Mouse (Mus musculus) kidney, adult 8-10 months (tissue): Measurements from ENCODE around the gene Trove2.
A peak's percentile ranks its signal among the peaks of the same experiment; 100 is the strongest.

Experiments used
- DNase-seq, 2 experiments: peaks; one replicate each; pipeline ENCODE4 v3.0.0; 2022

Gene Trove2

DNA sequence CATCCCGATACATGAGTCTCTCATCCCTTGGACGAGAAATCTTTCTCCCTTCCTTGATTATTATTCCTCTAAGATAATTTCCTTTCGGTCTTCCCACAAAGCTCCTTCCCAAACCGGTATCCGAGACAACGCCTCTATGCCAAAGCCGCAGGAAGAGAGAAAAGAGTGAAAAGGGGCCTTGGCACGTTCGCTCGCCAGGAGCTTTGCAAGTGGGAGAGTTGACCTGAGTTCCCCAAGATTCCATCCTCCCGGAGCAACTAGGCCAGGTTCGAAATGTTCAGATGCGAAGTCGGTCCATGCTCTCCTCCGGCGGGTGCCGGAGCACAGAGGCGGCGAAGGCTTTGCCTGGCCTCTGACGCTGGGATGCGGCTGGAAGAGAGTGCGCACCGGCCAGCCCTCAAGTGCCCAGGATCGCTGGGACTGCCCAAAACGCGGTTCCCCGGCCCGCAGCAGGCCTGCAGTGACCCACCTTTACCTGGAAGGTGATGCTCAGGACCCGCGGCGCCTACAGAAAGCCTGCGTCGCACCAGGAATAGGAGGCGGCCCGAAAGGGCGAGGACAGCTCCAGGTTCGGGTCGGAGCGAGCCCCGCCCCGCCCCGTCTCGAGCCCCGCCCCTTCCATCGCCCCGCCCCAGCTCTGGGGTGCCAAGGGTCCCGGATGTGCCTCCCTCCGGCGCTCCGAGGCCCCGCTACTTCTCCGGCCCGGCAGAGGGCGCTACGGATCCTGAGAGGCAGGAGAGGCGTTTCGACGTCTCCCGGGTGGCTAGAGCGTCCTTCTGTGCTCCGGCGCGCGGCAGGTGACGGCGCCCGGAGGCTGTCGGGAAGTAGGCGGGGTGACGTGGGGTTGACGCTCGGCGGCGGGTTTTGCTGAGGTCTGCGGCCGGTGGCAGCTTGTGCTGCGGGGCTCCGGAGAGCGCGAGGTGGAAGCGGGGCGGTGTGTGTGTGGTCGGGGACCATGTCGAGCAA lies at the start of gene Trove2, which contains the start of gene Uchl5:
Gene Trove2 (minus strand): TSS at position 623 of the 966 bp plus-strand sequence.
Gene Uchl5 (plus strand): TSS at position 827 of the 966 bp plus-strand sequence.
- DNase-seq = peak; percentile 97

DNA sequence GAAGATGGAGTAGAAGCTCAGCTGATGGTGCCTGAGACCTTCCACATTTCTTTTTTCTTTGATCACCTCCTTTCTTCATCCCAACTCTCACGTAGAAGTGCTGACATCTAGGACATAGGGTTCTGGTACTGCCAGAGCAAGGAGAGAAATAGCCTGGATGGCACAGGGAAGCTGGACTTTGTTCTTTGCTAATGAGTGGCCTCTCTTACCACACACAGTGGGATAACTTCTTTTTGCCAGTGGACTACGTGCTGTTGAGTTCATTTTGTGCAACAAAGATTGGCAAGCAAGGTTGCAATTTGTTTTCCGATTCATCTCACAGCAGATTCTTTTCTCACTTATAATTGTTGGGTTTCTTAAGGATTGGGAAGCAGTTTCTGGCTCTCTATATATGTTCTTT lies 45.8 kb upstream of the Trove2 start:
- no peak for DNase-seq

DNA sequence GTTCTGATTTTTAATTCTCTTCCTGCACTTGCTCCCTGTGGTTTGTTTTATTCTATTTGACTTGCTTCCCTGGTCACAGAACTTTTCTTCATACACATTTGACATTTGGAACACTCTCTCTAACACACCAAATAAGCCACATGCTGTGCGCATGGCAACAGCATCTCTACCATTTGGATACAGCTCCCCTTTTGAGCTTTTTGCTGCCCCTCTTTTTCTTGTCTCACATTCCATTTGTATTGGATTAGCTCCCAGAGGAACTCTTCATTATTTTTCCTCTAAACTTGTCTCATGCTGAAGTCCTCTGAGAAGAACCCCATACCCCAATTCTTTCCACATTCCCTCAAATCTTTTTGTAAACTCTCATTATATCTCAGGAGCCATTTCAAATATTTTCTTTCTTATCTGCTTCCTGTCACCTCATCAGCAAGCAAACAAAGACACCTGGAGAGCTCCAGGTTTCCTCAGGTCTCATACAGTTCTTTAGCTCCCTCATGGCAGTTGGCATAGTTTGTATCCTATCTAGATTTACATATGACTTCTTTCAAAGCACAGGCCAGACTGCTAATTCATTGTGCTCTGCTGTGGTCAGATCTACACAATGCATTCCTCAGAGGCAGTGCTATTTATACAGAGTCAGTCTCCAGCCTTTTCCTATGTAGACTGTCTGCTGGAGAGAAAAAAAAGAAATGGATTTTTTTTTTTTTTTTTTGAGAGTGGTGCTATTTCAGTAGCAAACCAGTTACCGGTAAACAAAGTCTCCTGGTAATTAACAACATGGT lies 43.4 kb upstream of the Trove2 start:
- no peak for DNase-seq

DNA sequence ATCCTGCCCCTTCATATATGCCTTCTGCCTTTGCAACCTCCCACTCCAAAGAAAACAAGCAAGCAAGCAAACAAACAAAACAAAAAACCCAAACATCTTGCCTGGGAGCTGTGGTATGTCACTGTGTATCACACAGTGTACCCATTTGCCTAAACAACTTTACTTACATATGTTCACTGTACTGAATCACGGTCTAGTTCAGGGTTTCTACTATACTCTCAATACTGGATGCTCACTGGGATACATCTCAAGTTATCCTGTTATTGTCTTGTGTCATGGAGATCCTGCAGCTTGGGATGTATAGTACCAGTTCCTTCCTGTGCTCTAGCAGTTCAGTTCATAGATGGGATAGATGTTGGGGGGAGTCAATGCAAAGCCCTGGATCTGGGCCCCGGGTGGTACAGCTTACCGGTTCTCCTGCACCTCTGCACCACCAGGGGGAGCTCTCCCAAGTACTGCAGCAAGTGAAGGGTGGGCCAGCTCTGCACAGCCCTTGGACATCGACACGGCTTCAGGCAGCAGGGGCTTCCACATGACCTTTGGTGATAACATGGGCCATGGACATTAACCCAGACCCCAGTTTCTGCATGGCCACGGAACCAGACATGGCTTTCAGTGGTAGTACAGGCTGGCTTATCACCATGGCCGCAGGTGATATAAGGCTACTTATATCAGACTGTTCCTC lies 37.0 kb upstream of the Trove2 start:
- peak; percentile 24 to 74 for DNase-seq

DNA sequence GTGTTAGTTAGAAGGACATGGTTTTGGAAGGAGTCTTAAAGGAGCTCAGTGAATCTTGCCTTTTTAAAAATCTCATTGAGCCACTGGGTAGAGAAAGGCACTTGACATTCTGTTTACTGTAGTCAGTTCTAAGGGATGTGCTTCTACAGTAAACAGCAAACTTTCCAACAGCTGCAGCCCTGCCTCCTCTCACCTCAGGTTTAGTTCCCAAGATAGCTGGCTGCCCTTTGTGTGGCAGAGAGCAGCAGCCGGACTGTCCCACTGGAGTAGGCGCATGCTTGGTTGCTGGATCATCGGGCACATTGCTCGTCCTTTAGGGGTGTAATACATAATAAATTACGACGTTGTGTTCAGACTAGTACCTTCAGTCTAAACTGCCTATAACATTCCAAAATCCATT lies 32.2 kb upstream of the Trove2 start:
- no peak for DNase-seq

DNA sequence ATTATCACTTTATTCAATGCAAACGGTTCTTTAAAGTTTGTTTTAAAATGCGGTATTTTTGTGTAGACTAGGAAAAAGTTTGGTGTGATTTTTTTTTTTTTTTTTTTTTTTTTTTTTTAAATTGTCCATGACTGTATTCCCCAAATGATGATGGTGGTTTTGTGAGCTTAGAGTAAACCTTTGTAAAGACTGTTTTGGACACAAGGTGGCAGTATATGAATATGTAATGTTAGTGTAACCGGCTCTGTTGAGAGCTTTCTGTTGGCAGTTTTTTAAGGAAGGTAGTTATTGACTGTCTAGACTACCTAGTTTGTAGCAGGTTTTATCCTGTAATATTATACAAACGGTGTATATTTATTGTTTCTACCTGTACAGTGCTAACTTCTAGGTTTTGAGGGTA lies 26.7 kb upstream of the Trove2 start:
- peak in 1 of 2 experiments; percentile 45 for DNase-seq

DNA sequence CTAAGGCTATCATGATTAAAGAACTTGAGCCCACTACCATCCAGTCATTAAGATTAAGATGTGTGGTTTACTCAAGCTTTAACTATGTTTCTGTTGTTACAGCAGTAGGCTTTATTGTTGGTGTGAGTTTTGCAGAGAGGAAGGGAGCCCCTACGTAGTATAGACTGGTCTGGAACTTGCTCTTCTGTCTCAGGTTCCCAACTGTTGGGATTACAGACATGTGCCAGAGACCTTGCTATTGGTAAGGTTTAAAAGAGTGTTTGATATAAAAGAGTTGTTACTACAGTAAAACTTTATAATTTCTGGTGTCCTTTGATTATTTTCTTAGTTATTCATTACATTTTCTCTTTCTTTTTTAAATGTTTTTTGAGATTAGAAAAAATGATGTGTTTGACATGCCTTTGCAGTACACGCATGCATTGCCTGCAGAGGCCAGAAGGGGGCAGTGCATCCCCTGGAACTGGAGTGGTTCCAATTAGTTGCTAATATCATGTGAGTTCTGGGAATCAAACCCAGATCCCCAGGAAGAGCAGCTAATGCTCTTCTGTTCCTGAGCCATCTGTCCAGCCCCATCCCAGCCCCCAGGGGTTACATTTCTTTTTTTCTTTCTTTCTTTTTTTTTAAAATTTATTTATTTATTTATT lies 11.8 kb upstream of the Trove2 start:
- peak in 1 of 2 experiments; percentile 47 for DNase-seq

DNA sequence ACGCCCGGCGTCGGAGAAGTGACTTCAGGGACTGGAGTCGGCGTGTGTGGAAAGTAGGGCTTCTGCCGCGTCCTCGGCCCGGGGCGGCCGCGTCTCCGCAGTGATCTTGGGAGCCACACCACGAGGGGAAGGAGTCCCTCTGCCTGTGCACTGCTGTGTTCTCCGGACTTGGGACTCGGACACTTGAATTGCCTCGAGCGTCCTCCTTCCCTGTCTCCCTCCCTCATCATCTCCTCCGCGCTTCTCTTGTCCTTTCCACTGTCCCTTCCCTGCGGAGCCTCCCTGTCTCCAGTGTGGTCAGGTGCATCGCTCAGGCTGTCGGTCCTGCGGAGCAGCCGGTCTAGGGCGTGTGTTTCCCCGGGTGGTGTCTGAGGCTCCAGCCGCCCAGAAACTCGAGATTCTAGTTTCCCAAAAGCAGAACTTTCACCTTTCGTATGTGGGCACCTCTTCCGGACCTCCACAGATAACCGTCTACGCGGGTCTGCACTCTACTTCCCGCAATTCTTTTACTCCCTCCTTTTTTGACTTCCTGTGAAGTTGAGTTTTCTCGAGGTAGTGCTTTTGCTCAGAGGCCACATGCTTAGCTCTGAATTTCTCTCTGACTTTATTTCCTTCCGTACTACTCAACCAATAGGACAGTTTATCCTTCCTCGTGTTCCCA lies 820 bp upstream of the Trove2 start:
- DNase-seq = no peak

DNA sequence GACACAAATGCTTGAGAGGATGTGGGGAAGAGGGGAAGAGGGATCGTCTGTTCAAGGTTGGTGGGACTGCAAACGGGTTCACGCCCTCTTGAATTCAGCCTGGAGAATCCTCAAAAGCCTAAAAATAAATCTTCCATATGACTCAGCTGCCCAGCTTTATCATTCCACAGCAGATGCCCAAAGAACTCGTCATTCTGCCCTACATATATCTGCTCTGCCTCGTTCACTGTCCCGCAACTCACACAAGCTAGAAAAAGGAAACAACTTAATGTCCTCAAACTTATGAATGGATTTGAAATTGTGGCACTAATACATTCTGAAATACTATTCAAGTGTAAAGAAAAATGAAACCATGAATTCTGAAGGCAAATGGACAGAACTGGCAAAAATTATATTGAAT lies 3.0 kb downstream of the Trove2 start:
- no peak for DNase-seq

DNA sequence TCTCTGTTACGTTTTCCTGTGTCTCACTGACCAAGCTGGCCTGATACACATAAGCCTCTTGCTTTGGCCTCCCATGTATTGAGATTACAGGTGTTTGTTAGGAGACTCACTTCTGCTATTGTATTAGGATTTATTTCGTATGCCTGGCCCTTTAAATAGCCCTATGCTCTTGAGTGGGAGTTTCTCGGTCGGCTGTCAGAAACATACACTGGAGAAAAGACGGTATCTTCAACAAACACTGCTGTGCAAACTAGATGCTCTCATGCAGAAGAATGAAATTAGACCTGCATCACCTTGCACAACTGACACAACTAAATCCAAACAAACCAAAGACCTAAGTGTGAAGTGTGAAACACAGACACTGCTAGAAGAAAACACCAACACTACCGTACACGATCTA lies 3.8 kb downstream of the Trove2 start:
- no peak for DNase-seq

DNA sequence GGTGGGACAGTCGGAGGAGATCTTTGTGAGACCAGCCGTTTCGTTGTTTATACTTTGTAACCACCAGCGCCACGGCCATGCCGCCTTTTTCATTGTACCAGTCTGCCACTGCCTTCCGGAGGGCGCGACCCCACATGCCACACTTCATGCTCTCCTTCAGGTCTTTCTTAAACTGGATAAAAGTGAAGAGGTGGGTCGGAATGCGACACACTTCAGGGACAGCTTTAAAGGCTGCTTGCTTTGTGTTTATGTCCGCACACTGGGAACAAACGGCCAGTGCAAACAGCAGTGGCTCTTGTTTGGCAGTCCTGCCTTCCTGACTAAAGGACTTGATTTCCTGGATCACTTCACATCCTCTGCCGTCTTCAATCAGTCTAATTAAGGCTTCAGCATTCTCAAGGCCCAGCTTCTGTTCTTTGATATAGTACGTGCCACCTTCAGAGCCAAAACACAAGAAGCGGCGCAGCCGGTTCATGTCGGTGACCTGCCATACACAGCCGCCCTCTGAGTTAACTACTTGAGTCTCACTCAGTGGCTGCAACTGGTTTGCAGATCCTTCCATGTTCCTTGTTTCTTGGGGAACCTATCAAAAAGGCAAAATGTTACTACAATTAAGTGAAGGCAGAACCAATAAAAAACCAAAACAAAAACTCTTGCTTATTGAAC lies 6.3 kb downstream of the Trove2 start:
- DNase-seq = peak in 1 of 2 experiments; percentile 5

DNA sequence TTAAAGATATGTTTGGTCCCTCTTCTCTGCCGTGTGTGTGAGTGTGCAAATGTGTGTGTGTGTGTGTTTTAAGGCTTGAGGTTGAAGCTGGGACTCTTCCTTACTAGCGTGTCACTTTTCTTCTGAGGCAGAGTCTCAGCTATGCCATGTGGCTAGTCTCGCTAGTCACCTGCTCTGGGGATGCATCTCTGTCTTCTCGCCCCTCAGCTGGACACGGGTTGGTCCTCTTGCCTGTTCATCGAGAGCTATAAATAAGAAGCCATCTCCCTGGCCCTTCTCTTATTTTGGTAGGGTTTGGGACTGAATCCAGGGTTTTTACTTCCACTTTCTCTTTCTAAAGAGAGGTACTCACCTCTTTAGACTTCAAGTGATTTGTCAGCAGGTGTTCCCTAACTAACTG lies 10.6 kb downstream of the Trove2 start:
- no peak for DNase-seq

DNA sequence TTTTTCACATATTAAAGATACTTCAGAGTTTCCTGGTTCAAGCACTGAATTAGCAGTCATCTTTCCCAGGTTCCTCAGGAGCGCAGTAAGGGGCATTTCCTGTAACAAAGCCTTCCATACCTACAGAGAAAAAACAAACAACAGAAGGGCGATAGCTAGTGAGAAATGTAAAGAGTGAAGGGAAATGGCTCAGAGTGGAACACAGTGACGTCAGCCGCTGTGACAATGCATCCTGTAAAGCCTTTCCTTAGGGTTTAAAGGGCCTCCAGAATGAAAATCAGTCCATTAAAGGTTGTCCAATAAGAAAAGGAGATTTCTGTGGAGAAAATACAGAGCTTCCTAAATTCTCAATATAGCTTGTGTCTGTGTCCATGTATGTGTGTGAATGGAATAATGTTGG lies 11.1 kb downstream of the Trove2 start:
- DNase-seq = no peak

DNA sequence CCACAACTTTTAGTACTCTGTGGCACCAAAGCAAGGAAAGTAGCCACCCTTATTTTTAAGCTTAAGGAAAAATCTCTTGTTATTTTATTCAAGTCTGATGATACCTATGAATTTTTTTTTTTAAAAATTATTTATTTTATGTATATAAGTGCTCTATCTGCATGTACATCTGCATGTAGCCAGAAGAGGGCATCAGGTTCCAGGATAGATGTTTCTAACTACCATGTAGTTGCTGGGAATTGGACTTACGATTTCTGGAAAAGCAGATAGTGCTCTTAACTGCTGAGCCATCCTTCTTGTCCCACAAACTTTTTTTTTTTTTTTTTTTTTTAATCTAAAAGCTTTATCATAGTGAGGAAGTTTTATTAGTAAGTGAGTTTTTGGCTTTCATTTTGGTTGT lies 12.4 kb downstream of the Trove2 start:
- DNase-seq = no peak

DNA sequence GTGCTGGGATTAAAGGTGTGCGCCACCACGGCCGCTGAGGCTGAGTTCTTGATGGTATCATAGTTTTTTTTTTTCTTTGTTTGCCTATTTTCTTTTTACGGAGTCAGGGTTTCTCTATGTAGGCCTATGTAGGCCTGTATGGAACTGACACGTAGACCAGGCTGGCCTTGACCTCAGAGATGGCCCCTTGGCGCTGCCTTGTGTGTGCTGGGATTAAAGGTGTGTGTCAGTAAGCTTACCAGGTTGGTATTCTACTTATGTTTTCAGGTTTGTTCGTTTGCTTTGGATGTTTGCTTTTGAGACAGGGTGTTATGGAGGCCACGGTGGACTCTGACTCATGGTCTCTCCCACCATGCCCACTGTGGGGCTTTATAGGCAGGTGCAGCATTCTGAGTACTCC lies 14.7 kb downstream of the Trove2 start:
- no peak for DNase-seq

DNA sequence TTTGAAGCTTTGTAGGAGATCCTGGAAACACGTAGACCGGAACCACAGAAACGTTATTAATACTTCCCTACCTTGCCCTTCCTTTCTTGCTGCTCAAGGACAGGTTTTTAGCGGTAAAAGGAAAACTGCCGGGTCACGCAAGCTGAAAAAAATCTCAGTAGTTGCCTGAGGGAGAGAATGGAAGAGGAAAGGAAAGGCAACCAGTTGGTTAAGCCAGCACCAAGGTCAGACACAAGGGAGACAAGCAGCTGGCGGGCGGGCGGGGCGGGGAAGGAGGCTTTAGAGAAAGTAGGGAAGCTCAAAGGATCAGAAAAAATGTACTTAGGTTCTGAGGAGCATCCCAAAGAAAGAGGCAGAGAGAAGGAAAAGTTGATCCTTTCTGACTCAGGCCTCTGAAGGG lies 31.0 kb downstream of the Trove2 start:
- peak in 1 of 2 experiments; percentile 7 for DNase-seq

DNA sequence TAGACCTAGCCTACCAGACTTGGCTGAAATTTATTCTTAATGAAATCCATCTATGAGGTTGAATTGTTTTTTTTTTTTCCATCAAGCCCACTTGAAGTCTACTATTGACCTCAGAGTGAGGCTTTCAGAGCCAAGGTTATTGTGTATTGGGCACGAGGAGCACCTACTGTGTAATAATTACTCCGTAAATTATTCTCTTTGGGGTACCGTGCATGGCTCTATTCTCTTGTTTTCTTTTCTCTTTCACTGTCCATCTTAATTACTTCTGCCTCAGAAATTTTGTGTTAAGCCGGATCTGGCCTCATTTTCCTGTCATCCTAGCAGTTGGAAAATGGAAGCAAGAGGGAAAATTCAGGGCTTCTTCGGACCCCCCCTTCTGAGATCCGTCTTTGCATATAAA lies 34.7 kb downstream of the Trove2 start:
- DNase-seq = no peak

DNA sequence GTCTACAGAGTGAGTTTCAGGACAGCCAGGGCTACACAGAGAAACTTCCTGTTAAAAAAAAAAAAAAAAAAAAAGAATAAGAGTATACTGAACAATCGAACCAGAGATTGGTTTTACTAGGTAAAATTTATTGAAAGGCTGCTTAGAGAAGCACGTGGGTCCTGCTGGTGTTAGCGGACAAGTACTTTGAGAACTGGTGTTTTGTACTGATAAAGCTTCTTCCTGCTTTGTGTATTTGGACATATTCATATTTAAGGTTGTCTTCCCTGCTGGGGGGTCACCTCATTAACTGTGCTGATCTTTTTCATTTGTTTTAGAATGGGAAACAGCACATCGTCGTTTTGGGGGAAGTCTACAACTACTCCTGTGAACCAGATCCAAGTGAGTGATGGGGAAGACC lies 35.5 kb downstream of the Trove2 start:
- DNase-seq = no peak

DNA sequence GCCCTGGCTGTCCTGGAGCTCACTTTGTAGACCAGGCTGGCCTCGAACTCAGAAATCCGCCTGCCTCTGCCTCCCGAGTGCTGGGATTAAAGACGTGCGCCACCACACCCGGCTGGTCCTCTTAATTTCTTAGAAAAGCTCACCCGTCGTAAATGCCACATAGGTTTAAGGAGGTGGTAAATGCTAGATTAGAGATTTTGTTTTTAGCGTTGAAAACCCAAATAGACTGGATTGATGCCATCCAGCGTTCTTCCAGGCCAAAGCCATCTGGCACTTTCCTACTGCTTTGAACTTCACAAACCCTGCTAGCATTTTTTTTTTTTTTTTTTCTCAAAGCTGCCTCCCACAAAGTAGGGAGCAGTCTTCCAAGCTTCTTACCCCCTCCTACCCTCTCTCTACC lies 36.3 kb downstream of the Trove2 start:
- DNase-seq = no peak

DNA sequence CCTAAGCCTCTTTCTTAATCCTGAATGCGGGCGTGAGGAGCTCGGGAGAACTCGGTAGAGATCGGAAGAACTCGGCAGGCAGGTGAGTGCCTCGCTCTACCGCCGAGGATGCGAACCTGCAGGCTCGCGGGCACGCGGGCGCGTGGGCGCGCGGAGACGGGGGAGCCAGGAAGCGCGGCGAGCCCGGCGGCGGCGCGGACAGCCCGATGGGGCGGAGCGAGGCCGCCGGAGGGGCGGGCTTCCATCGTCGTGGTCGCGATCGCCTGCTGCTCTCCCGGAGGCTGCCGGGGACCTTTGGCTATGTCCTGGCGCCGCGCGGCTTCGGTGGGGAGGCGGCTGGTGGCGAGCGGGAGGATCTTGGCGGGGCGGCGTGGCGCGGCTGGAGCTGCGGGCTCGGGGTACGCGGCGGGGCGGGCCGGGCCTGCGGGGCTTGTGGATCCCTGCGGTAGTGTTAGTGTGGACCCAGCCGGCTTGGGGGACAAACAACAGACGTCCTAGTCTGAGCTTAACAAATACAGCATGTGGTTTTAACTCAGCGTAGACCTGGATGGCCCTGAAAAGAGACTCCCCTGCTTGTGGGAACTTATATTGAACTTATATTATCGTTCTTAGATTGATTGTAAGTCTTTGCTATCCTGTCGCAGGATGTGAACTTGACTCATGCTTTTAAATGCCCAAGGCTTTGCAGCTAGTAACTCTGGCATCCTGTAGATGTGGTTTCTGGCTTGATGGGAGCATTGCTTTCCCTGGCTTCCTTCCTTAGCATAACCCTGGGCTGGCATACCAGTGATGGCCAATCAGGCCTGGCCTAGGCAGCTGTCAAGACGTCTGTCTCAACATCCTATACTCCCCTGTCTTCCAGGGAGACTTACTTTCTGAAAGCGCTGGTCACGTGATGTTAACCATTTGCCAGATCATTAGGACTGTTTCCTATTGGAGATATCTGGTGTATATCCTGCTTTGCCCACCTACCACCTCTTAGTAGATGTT lies 37.2 kb downstream of the Trove2 start:
- DNase-seq = peak; percentile 91 to 92
